Mouse (Mus musculus): Measurements from ENCODE around the gene Nav2.

Gene Nav2

GRCm38 (mm10) chr7:49468492-49469205 is 560.1 kb downstream of the Nav2 start:
- no peak for DNase-seq

GRCm38 (mm10) chr7:49471278-49471677 is 562.8 kb downstream of the Nav2 start:
- DNase-seq = peak; percentile 84

GRCm38 (mm10) chr7:49475282-49475681 is 566.8 kb downstream of the Nav2 start:
- no peak for DNase-seq

- no peak for DNase-seq
These were observed 567.6 kb downstream of the Nav2 start for GRCm38 (mm10) chr7:49476163-49476562.

GRCm38 (mm10) chr7:49476666-49477065 is 568.1 kb downstream of the Nav2 start:
- peak; percentile 60 for DNase-seq

DNA sequence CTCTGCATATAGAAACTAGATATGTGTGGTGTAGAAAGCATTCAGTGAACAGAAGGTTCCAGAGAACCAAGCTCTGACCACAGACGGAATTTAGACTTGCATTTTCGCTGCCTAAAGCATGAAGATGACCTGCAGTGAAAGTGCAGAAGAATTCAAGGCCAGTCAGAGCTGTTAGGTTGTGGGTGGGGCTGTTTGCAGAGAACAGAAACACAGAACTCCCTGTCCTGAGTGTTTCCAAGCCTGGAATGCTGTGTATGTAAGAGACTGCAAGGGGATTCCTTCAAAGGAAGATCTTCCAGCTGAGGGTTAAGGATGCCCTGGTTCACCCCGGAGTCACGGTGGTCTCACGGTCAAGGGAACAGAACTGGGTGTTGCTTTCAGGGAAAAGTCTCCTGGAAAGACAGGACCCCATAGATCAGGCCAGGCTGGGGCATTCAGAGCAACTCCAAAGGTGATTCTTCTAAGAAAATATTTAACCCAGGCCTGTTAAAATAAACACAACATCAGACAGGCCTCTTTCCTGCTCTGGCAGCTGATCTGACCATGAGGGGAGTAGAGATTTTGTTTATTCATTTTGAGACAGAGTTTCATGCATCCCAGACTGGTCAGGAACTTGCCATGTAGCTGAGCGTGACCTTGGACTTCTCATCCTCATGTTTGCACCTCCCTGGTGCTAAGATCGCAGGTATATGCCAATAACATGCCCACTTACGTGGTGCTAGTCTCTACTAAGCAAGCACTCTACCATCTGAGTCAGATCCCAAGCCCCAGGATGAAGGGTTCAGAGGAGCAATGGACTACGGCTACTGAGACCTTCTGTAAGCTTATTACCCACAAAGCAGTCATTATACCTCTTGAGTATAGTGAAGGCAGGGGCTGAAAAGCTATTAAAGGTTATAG is 568.8 kb downstream of the Nav2 start:
- DNase-seq = peak; percentile 82

- no peak for DNase-seq
These were observed 569.4 kb downstream of the Nav2 start for GRCm38 (mm10) chr7:49477976-49478349.

GRCm38 (mm10) chr7:49478886-49479285 is 570.4 kb downstream of the Nav2 start:
- DNase-seq = no peak

DNA sequence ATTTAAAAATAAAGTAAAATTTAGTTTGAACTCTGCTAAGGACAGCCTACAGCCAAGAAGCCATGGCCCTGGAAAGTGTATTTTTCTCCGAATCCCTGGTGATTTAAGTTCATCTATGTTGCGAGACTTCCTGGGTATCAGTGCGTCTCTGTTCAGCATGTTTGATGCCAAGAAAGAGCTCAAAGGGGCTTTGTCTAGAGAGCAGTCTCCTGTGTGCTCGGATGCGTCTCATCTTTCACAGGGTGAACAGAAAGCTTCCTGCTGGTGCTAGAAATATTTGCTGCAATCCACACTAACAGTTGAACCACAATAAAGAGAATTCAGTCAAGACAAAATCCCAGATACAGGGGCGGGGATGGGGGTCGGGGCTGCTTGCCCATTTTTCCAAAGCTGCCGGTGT is 572.4 kb downstream of the Nav2 start:
- no peak for DNase-seq

GRCm38 (mm10) chr7:49484036-49484744 is 575.7 kb downstream of the Nav2 start:
- DNase-seq = peak; percentile 60

DNA sequence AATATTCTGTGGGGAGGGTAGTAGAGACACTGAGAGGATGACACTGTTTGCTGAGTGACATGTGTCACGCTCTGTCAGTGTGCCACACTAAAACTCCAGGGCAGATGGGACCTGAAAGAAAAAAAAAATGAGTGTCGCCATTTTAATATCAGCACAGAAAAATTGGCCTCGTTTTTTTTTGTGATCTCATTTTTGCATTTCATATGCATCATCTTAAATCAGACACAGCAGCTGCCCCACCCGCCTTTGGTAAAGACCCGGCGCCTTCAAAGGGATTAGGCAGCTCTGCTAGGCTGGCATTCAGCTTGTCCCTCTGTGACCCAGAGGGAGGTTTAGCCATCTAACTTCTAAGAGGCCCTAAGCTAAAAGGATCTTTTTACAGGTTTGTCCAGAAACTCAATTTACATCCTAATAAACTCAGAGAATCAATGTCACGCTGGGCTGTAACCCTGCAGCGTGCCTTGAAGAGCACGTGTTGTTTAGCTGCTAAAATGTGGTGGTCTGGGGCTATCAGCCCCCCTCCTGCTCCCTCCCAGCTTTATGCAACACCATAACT is 576.9 kb downstream of the Nav2 start:
- no peak for DNase-seq

- DNase-seq = no peak
These were observed 578.8 kb downstream of the Nav2 start for GRCm38 (mm10) chr7:49487347-49487746.

- peak; percentile 75 for DNase-seq
These were observed 580.1 kb downstream of the Nav2 start for GRCm38 (mm10) chr7:49488493-49489087.

GRCm38 (mm10) chr7:49490814-49491213 is 582.3 kb downstream of the Nav2 start:
- DNase-seq = no peak

DNA sequence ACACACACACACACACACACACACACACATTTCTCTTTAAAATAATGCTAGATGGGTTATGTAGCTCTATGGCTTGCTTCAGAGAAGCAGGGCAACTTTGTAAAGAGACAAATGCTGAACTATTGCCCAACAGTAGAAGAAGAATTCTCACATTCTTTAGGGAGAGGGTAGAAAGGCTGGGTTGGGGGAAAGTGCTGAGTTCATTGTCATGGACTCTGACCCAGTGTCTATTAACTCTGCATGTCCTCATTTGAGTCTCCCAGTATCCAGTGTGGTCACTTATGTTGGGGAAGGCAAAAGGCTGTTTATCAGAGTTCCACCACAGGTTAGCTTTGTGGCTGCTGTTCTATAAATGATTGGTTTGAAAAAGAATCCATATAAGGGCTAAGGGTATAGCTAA is 584.1 kb downstream of the Nav2 start:
- DNase-seq = peak; percentile 49

DNA sequence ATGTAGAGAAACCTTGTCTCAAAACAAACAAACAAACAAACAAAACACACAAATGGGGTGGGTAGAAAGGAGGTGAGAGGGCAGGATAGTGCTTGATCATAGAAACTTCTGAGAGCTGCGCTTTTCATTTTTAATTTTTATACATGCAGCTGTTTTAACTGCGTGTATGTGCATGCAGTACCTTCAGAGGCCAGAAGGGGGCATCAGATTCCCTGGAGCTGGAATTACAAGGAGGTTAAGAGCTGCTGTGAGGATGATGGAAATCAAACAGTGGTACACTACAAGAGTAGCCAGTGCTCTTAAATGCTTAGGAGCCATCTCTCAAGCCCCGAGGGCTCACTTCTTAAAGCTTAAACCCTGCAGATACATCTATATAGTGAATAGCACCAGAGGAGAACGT is 584.7 kb downstream of the Nav2 start:
- DNase-seq = peak; percentile 66

- no peak for DNase-seq
These were observed 586.1 kb downstream of the Nav2 start for GRCm38 (mm10) chr7:49494654-49495053.

- no peak for DNase-seq
These were observed 587.6 kb downstream of the Nav2 start for GRCm38 (mm10) chr7:49496111-49496510.

- no peak for DNase-seq
These were observed 588.4 kb downstream of the Nav2 start for GRCm38 (mm10) chr7:49496766-49497425.

DNA sequence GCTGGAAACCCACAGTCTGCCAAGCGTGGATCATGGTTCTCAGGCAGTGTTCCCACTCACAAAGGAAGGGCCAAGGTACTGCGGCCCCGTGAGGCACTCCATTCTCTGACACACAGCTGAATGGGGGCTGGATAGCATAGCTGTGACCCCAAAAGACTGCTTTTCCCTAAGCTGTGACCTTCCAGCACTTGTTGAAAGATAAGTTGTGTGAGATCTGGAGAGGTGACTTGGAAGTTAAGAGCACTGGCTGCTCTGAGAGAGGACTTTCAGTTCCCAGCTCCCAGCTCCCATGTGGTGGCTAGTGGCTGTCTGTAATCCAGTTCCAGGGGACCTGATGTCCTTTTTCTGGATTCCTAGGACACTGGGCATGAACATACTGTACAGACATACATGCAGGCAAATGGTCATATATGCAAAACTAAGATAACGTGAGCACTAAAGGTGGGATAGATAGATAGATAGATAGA is 588.9 kb downstream of the Nav2 start:
- no peak for DNase-seq

GRCm38 (mm10) chr7:49499598-49499997 is 591.1 kb downstream of the Nav2 start:
- peak; percentile 94 for DNase-seq

DNA sequence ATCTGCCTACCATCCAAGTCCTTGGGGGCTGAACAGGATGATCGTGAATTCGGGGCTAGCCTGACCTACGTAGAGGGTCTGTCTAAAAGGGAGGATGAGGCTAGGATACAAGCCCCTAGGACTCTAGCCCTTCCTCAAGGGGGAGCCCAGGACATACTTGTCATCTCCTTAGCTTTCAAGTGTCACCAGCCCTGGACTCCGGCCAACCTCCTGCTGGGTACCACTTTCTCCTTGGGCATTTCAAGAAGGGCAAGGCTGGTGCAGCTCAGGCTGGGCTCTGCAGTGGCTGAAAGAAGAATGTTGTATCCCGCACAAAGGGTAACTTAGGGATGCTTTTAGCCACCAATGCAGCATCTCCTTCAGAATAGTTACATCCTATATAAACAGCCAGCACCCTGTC is 592.4 kb downstream of the Nav2 start:
- no peak for DNase-seq

Measured in kidney, adult 9 months (tissue).